Mouse (Mus musculus) spleen, embryonic (tissue): ENCODE results near the gene Vamp4.

Experiments
- CTCF ChIA-PET: fragments of 350-600 bp; sonication (Branson Sonifier 250); formaldehyde crosslinking; loops from one replicate; lab custom pipeline; 2022; lab: Charles Lee

Gene Vamp4

GRCm38 (mm10) chr1:162646083-162646686 is 75.9 kb downstream of the Vamp4 start:
- CTCF ChIA-PET: no interaction called here

GRCm38 (mm10) chr1:162648416-162648815 is 78.1 kb downstream of the Vamp4 start:
- CTCF ChIA-PET: no interaction called here
